Mouse (Mus musculus): ENCODE data around the gene Gm47289. TPM values are rescaled to one million over a fixed set of nuclear protein-coding genes. Genes with fewer than 3 reads are reported as not detected.

Gene Gm47289
- polyA plus RNA-seq (2014; fragmentation: Nextera tagmentation; extraction: Ambion mirVana), result not detected in 2 replicates

DNA sequence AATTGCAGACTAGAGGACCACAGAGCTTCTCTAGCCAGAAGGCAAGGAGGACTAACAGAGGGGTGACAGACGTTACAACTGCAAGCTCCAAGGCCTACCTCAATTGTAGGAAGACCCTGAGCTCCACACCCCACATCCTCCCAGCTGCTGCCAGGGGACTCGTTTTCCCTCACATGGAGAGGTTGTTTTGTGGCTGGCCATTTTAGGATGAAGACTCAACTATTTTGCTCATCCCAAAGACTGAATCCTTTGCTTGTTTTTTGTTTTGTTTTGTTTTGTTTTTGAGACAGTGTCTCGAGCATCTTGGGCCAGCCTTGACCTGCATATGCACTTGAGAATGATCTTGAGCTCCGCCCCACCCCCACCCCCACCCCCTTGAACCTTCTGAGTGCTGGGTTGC, at the start of gene Gm47289:
Gm47289 (plus strand) TSS at position 301 of the 400 bp plus-strand sequence.
- no peak within 1 kb of the TSS for H3K4me2 ChIP-seq (ENCODE audit: low read depth, low read length)
- H3K9me3 ChIP-seq (replicated peaks; ENCODE audit: control insufficient read depth, low read length), result no peaks in the 10 kb centered on the region
- DNase-seq (ENCODE audit: low spot score), result no peak
- WGBS, result 49% methylated on average over 4 of the region's 4 CpGs
- no peaks in the 10 kb centered on the region for H3K36me3 ChIP-seq (replicated peaks; ENCODE audit: control insufficient read depth, insufficient read depth, low read depth, low read length)
- no peaks in the 10 kb centered on the region for H3K4me1 ChIP-seq (ENCODE audit: control insufficient read depth, insufficient read depth, low read length)
- H3K27ac ChIP-seq (replicated peaks; ENCODE audit: low read depth, low read length), result no peak within 1 kb of the TSS
- no peak for ATAC-seq (replicated peaks; ENCODE audit: insufficient number of reproducible peaks, low FRiP score, low TSS enrichment, low read depth)
- no peak within 1 kb of the TSS for H3K4me3 ChIP-seq (ENCODE audit: low read depth, low read length)
- peaks cover 3% of the 10 kb centered on the region; the same call in 1 of the 2 replicates for H3K27me3 ChIP-seq (ENCODE audit: control insufficient read depth, insufficient read depth, low read length)
- no peak within 1 kb of the TSS for H3K9ac ChIP-seq (replicated peaks; ENCODE audit: low read length)

GRCm38 (mm10) chr9:119109685-119110353, 49.1 kb upstream of the Gm47289 start:
- Histone ChIP-seq H3K36me3 (replicated peaks; ENCODE audit: control insufficient read depth, insufficient read depth, low read depth, low read length) (no peaks in the 10 kb centered on the region), H3K27ac (replicated peaks; ENCODE audit: low read depth, low read length) (peak overlapping the region; percentile 47), H3K4me2 (ENCODE audit: low read depth, low read length) (no peak overlapping the region), H3K4me1 (ENCODE audit: control insufficient read depth, insufficient read depth, low read length) (peaks cover 10% of the 10 kb centered on the region), H3K9me3 (replicated peaks; ENCODE audit: control insufficient read depth, low read length) (no peaks in the 10 kb centered on the region), H3K9ac (replicated peaks; ENCODE audit: low read length) (no peak overlapping the region), H3K27me3 (ENCODE audit: control insufficient read depth, insufficient read depth, low read length) (no peaks in the 10 kb centered on the region), H3K4me3 (ENCODE audit: low read depth, low read length) (no peak overlapping the region)
- 32% methylated on average over 12 of the region's 12 CpGs for WGBS
- DNase-seq (ENCODE audit: low spot score) (peak; percentile 72), ATAC-seq (replicated peaks; ENCODE audit: insufficient number of reproducible peaks, low FRiP score, low TSS enrichment, low read depth) (peak; percentile 50; the same call in 1 of the 2 replicates)

DNA sequence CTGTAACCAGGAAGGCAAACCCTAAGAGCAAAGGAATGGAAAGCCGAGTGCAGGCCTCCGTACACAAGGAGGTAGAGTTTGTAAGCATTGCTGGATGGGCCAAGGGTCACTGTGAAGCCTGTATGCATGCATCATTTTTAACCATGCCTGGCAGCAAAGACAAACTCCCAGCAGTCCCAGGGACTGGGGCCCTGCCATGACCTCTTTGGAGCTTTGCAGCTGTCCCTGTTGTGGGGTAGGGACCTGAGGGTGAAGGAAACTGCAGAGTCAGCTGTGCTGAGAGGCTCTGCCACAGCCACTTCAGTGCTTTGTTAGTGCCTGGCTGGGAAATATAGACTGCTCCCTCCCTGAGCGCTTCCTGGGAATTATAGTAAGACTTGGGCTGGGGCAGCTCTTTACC, 48.3 kb upstream of the Gm47289 start:
- peak; percentile 38 for DNase-seq (ENCODE audit: low spot score)
- peaks cover 10% of the 10 kb centered on the region for H3K4me1 ChIP-seq (ENCODE audit: control insufficient read depth, insufficient read depth, low read length)
- no peak overlapping the region for H3K4me3 ChIP-seq (ENCODE audit: low read depth, low read length)

DNA sequence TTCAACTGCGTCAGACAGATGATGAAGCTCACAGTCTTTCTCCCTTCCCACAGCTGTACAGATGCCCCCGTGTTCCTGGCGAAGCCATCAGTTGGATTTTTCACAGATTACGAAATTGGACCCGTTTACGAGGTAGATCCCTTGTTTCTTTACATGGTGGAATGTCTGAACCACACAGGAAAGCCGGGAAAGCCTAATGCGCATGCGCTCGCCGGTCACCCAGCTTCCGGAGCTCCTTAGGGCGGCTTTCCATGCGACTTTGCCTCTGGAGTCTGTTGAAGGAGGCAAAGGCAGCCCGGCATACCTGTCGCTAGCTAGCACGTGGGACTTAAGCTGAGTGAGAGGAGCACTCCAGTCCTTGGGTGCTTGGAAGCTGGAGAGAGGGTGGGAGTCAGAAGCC, 44.0 kb upstream of the Gm47289 start:
- DNase-seq (ENCODE audit: low spot score) (no peak), ATAC-seq (replicated peaks; ENCODE audit: insufficient number of reproducible peaks, low FRiP score, low TSS enrichment, low read depth) (no peak)
- WGBS, result 88% methylated on average over 17 of the region's 17 CpGs

More for the DNA sequence above, 48.3 kb upstream of the Gm47289 start:
- no peaks in the 10 kb centered on the region for H3K9me3 ChIP-seq (replicated peaks; ENCODE audit: control insufficient read depth, low read length)
- no peak overlapping the region; the same call in 1 of the 2 replicates for H3K4me2 ChIP-seq (ENCODE audit: low read depth, low read length)
- ATAC-seq (replicated peaks; ENCODE audit: insufficient number of reproducible peaks, low FRiP score, low TSS enrichment, low read depth), result no peak
- no peaks in the 10 kb centered on the region for H3K36me3 ChIP-seq (replicated peaks; ENCODE audit: control insufficient read depth, insufficient read depth, low read depth, low read length)
- WGBS, result 43% methylated on average over 3 of the region's 3 CpGs
- no peak overlapping the region for H3K9ac ChIP-seq (replicated peaks; ENCODE audit: low read length)
- H3K27me3 ChIP-seq (ENCODE audit: control insufficient read depth, insufficient read depth, low read length), result no peaks in the 10 kb centered on the region
- H3K27ac ChIP-seq (replicated peaks; ENCODE audit: low read depth, low read length), result peak overlapping the region; percentile 57; the same call in 1 of the 2 replicates

DNA sequence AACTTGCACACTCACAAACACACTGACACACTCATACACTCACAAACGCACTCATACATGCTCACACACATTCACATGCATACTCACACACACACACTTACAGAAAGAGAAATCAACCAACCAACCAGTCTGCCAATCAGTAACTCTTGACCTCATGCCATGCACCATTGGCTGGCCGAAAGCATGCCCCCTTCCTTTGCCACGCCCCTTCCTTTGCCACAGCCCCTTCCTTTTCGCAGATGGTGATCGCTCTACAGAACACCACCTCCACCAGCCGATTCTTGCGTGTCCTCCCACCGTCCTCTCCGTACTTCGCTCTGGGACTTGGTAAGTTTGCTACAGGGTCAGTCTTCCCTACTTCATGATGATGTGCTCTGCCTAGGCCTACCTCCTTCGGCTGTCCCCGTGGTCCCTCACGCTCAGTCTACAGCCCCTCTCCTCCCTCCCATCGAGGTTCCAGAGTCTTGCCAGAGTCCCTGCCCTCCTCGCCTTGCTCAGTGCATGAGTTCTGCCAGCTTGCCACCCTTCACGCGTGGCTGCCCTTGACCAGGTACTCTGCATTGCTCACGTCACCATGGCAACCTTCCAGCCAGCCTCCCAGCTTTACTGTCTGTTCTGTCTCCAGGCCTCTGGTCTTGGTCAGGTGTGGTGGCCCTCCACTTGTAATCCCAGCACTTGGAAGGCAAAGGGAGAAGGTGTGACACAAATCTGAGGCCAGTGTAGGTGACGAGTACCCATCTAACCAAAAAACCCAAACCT, 39.4 kb upstream of the Gm47289 start:
- WGBS, result 88% methylated on average over 19 of the region's 19 CpGs

More for the DNA sequence above, 44.0 kb upstream of the Gm47289 start:
- Histone ChIP-seq H3K9me3 (replicated peaks; ENCODE audit: control insufficient read depth, low read length) (no peaks in the 10 kb centered on the region), H3K27ac (replicated peaks; ENCODE audit: low read depth, low read length) (no peak overlapping the region), H3K9ac (replicated peaks; ENCODE audit: low read length) (no peak overlapping the region), H3K4me2 (ENCODE audit: low read depth, low read length) (no peak overlapping the region), H3K36me3 (replicated peaks; ENCODE audit: control insufficient read depth, insufficient read depth, low read depth, low read length) (no peaks in the 10 kb centered on the region), H3K4me3 (ENCODE audit: low read depth, low read length) (no peak overlapping the region), H3K4me1 (ENCODE audit: control insufficient read depth, insufficient read depth, low read length) (peaks cover 5% of the 10 kb centered on the region), H3K27me3 (ENCODE audit: control insufficient read depth, insufficient read depth, low read length) (no peaks in the 10 kb centered on the region)

GRCm38 (mm10) chr9:119120168-119120560, 38.8 kb upstream of the Gm47289 start:
- Histone ChIP-seq H3K9me3 (replicated peaks; ENCODE audit: control insufficient read depth, low read length) (no peaks in the 10 kb centered on the region), H3K4me2 (ENCODE audit: low read depth, low read length) (no peak overlapping the region), H3K27ac (replicated peaks; ENCODE audit: low read depth, low read length) (no peak overlapping the region), H3K27me3 (ENCODE audit: control insufficient read depth, insufficient read depth, low read length) (no peaks in the 10 kb centered on the region), H3K4me1 (ENCODE audit: control insufficient read depth, insufficient read depth, low read length) (no peaks in the 10 kb centered on the region), H3K9ac (replicated peaks; ENCODE audit: low read length) (no peak overlapping the region), H3K4me3 (ENCODE audit: low read depth, low read length) (no peak overlapping the region), H3K36me3 (replicated peaks; ENCODE audit: control insufficient read depth, insufficient read depth, low read depth, low read length) (no peaks in the 10 kb centered on the region)
- 78% methylated on average over 3 of the region's 3 CpGs for WGBS
- ATAC-seq (replicated peaks; ENCODE audit: insufficient number of reproducible peaks, low FRiP score, low TSS enrichment, low read depth) (no peak), DNase-seq (ENCODE audit: low spot score) (no peak)

More for the DNA sequence above, 39.4 kb upstream of the Gm47289 start:
- ATAC-seq (replicated peaks; ENCODE audit: insufficient number of reproducible peaks, low FRiP score, low TSS enrichment, low read depth), result no peak
- H3K9me3 ChIP-seq (replicated peaks; ENCODE audit: control insufficient read depth, low read length), result no peaks in the 10 kb centered on the region
- no peak overlapping the region for H3K4me3 ChIP-seq (ENCODE audit: low read depth, low read length)
- H3K4me2 ChIP-seq (ENCODE audit: low read depth, low read length), result no peak overlapping the region
- H3K27ac ChIP-seq (replicated peaks; ENCODE audit: low read depth, low read length), result no peak overlapping the region
- H3K9ac ChIP-seq (replicated peaks; ENCODE audit: low read length), result no peak overlapping the region
- H3K36me3 ChIP-seq (replicated peaks; ENCODE audit: control insufficient read depth, insufficient read depth, low read depth, low read length), result no peaks in the 10 kb centered on the region
- no peak for DNase-seq (ENCODE audit: low spot score)
- no peaks in the 10 kb centered on the region for H3K4me1 ChIP-seq (ENCODE audit: control insufficient read depth, insufficient read depth, low read length)
- H3K27me3 ChIP-seq (ENCODE audit: control insufficient read depth, insufficient read depth, low read length), result no peaks in the 10 kb centered on the region

DNA sequence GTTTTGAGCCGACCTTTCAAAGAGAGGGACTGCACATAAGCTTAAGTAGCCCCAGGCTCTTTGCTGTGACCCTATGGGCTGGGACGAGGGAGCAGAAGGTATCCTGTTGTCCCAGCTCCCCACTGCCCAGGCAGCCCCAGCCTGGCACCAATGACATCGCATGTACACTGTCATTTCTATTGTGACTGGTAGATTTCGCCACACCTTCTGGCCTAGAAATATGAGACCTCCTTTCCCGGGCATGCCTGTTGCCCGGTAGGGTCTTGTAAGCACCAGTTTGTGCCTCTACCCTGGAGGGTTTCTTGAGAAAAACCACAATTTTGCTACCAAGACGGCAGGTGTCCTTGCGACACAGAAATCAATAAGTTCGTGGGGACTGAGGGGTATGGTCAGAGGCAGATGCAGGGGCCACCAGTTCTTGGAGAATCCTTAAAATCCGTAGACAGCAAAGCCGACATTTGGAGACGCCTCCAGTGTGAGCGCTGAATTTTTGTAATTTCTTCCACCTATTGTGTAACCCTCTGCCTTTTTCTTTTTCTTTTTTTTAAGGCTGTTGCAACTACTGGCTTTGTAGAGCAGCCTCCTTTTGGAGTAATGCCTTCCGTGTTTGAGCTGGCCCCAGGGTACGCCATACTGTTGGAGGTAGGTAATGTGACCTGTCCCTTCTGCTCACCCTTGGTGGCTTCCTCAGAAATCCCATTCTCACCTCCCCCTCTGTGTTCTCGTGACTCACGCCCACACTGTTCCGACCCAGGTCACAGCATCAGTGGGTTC, 36.2 kb upstream of the Gm47289 start:
- no peaks in the 10 kb centered on the region for H3K36me3 ChIP-seq (replicated peaks; ENCODE audit: control insufficient read depth, insufficient read depth, low read depth, low read length)
- H3K9me3 ChIP-seq (replicated peaks; ENCODE audit: control insufficient read depth, low read length), result no peaks in the 10 kb centered on the region
- no peak overlapping the region for H3K4me2 ChIP-seq (ENCODE audit: low read depth, low read length)
- no peak overlapping the region for H3K27ac ChIP-seq (replicated peaks; ENCODE audit: low read depth, low read length)
- H3K4me1 ChIP-seq (ENCODE audit: control insufficient read depth, insufficient read depth, low read length), result no peaks in the 10 kb centered on the region
- no peak for ATAC-seq (replicated peaks; ENCODE audit: insufficient number of reproducible peaks, low FRiP score, low TSS enrichment, low read depth)
- 83% methylated on average over 18 of the region's 18 CpGs for WGBS
- H3K9ac ChIP-seq (replicated peaks; ENCODE audit: low read length), result no peak overlapping the region
- no peak for DNase-seq (ENCODE audit: low spot score)
- H3K4me3 ChIP-seq (ENCODE audit: low read depth, low read length), result no peak overlapping the region
- H3K27me3 ChIP-seq (ENCODE audit: control insufficient read depth, insufficient read depth, low read length), result no peaks in the 10 kb centered on the region
